Mouse (Mus musculus): ENCODE measurements at regions not wholly inside any gene's neighbourhood (a gene's known extent, or its start where the extent isn't known, plus 50 kb on each side); places are given as distances from the start of the nearest gene placed in this dataset.

DNA sequence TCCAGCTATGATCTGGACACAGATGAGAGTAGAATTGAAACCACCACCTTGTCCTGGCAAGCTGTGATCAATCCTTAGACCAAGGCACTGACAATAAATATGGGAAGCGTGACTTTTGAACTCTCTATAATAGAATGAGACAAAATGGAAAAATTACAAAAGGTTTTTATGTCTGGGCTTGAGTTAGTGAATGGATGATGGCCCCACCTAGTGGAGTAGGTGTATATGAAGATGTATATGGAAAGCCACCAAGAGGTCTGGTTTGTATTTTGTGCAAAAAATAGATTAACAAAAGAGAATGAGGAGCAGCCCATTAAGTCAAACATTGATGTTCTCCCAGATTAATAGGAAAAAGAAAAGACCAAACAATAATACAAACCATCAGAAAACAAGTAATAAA is 172.5 kb downstream of the Tacr3 start:
- no peak for ATAC-seq (ENCODE audit: low TSS enrichment)

DNA sequence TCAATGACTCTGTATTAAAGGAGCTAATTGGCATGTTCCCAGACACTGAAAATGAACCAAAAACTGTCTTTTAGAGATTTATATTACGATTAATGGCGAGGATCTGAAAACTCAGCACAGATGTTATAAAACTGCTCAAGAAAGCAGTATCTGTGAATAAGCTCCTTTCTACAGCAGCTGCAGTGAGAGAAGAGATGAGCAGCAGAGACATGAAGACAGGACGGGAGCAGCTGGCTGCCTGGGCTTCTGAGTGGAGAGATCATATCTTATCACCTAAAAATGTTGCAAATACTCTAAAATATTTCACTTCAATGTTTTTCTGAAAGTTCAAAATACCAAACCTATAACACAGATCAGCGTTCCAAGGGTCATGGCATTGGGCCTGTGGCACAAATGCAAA is 187.0 kb downstream of the Tacr3 start:
- peak; percentile 52; the same call in 1 of the 2 replicates for ATAC-seq (ENCODE audit: low TSS enrichment)

DNA sequence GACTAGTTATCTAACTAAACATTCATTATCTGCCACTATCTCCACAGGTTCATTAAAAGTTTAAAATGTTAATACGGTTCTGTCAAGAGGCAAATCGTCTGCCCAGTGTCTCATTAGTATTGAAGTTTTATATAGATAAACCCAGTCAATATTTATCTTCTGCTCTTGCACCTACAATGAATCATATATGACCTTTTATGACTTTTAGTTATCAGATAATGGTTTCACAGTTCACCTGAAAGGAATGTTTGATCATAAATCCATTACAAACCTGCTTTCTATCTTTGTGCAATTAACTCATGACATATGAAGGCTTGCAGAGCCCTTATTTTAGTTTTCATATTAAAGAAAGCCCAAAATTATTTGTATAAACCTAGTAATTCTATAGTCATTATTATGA is 188.0 kb upstream of the Cenpe start:
- no peak for ATAC-seq (ENCODE audit: low TSS enrichment)

DNA sequence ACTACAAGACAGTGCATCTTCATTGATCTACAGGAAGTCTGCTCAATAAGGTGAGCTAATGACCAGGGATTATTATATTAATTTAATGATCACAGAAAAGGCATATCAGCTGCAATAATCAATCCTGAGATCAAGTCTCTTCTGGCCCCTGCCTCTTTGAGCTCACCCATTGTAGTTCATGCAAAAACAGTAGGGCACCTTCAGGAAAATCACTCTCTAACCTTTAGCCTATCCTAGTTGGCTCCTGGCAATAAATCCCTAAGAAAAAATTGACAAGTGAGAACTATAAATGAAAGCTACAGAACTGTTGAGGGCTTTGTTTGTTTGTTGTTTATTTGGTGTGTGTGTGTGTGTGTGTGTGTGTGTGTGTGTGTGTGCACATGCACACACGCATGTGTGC is 187.5 kb upstream of the Cenpe start:
- no peak for ATAC-seq (ENCODE audit: low TSS enrichment)

DNA sequence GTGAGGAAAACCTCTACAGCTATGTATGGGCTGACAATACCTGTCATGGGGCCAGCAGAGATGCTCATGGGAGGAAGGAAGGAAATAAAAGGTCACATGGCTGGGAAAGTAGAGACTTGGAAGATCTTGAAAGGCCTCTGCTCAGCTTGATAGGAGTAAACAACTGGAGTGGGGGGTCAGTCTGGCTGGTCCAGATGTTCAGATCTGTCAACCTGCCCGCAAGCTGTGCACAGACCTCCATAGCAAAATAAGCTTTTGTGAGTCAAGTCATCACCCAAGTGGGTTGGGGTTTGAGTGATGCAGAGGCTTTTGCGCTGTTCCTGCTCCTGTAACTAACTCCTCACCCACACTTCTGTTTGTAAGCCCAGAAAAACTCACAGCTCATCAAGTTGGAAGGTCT is 179.9 kb upstream of the Cenpe start:
- no peak for ATAC-seq (ENCODE audit: low TSS enrichment)

DNA sequence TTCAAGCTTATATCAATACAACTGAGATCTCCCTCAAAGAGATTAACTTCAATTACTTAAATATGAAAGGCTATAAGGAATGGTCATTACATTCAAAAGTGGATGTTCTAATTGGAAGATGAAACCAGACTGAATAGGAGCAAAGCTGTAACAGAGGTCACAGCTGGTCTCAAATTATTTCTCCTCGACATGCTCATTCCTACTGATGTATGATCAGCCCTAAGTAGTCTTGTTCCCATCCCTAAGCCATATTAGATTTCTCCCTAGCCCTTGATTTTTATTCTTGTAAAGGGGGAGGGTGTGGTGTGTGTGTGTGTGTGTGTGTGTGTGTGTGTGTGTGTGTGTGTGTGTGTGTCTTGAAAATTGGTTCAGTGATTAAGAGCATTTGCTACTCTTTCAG is 175.0 kb upstream of the Cenpe start:
- ATAC-seq (ENCODE audit: low TSS enrichment) = no peak

DNA sequence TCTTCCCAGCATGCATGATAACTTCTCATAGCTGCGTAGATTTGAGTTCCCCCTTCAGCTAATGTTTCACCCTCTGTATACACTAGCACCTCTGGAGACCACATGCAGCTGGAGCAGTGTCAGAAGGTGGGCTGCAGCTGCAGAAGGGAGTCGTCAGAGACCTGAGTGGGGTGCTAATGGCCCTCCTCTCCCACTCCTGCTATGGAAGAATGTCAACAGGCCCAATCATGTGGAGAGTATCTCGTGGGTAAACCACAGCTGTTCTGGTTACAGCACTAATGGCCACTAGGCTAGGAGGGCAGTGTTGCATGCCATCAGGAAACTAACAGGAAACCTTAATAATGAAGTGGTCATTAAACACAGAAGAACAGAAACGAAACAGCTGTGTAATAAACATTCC is 170.1 kb upstream of the Cenpe start:
- ATAC-seq (ENCODE audit: low TSS enrichment) = no peak

DNA sequence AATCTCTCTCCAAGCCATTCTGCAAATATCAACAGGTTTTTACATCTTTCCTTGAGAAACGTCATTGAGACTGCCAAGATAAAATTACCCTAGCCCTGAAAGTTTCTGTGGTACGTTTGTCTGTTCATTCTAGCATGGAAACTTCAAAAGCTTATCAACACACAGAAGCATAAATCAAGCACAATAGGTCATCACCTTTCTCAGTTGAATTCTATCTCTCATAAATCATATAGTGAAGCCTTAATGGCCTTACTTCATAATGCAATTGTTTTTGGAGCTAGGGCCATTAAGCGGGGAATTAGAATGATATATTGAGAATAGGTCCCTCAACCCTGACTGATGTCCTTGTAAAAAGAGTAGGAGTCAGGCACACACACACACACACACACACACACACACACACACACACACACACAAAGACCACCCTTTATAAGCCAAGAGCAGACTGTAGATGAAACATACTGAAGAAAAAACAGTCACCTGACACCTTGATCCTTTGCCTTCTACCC is 166.5 kb upstream of the Cenpe start:
- ATAC-seq (ENCODE audit: low TSS enrichment) = no peak

DNA sequence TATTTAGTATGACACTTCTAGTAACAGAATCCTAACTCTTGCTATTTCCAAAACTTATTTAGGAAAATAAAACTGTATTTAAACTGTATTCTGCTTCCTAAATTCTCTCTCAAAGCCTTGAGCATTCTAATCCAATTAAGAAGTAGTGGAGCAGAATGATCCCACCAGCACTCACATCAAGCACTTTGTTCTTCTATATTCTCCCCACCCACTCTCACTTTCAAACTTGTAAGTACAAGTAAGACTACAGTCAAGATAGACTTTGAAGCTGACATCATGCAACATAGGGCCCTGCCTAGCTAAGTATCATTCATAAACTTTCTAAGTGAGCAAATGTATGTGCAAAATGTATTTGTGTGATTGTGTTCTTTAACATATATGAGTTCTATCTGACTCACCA is 120.8 kb upstream of the Cenpe start:
- ATAC-seq (ENCODE audit: low TSS enrichment) = no peak

DNA sequence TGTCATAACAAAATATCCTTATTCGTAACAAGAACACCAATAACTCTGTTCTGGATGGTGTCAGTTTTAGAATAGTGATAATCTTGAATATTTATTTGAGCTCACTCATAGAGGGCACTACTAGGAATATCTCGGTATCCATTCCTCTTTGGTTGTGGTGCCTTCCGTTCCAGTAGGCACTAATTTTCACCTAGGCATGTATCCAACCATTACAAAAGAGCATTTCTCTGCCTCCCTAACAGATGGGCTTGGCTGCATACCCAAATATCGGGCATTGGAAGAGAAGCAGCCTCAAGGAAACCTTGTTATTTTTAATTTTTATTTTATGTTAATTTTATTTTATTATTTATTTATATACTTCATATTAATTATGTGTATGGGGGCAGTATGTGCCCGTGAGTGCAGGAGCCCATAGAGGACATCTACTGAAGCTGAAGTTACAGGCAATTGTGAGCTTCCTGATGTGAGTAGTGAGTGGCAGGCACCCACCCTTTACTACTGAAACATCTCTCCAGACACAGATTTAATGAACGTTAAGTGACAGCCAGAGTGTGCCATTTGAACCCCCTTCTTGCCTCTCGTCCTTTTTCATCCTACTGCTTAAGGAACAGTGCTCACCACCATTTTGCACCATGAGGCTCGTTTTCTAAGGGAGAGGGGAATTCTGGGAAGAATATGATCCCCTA is 111.3 kb upstream of the Cenpe start:
- no peak for ATAC-seq (ENCODE audit: low TSS enrichment)
